Mouse (Mus musculus) ovary, postnatal 36 days (tissue): ENCODE measurements at regions not wholly inside any gene's neighbourhood (a gene's known extent, or its start where the extent isn't known, plus 50 kb on each side); places are given as distances from the start of the nearest gene placed in this dataset.

Experiments used
- DNase-seq: peaks from one replicate; pipeline ENCODE4 v3.0.0; 2022; ENCODE audit warnings: low spot score, mixed read lengths

DNA sequence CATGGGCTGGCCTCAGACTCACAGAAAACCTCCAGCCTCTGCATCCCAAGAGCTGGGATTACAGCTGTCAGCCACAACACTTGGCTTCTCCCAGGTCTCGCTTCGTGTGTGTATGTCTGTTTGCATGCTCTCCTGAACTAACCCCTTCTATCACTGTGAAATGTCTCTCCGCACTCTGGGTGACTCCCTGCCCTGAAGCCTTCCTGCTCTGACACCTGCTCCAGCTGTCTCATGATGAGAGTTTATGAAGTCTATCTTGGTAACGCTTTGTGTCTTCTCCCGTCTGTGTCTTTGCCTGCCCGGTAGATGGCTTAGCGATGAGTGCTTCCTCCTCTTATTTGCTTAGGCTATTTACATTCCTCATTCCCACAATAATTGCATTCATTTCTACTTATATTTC is 133.0 kb downstream of the Ndufa10 start:
- no peak for DNase-seq

DNA sequence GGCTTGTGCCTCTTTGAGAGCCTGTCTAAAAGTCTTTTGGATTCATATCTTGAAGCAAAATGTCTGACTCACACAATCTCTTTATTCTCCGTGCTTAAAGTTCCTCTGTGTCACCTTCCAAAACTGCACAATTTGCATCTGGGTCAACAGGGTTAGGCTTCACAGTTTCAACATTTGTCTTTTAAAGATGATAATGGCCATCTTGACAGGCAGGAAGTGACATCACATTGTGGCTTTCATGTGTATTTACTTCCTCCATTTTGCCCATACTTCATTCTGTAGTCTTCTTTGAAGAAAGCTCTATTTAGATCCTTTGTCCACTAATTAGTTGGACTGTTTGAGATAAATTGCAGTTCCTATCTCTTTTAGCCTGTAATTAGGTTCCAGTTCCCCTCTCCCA is 135.1 kb downstream of the Ndufa10 start:
- DNase-seq: no peak

DNA sequence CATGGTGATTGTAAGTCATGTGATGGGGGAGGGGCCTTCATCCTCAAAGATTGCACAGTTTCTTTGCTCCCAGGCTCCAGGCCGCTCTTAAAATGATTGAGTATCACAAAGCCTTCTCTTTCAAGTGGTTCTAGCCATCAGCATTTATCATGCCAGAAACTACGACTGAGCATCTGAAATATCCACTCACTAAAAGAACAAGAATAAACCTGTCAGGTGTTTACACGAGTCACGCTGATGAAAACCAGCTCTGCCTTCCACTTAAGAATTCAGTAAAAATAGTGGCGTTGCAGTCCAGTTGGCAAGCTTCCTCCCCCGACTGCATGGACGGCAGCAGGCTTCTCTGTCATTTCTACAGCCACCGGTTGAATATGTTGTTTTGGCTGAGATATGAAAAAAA is 136.2 kb downstream of the Ndufa10 start:
- DNase-seq: no peak

DNA sequence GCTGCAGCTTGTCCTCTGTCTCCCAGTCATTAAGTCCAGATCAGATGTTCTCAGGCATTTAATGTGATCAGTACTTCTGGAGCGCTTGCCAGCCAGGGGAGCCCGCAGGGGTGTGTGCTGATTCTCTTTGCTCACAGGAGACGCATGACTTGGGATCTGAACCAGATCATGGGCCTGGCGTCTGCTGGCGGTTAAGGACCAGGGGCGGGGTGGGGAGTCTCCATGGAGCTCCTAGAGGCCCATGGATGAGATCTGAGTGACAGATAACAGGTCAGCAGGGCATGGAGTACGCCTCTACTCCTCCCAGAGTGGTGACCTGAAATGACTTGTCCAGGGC is 136.7 kb upstream of the Hdac4 start:
- DNase-seq: no peak

DNA sequence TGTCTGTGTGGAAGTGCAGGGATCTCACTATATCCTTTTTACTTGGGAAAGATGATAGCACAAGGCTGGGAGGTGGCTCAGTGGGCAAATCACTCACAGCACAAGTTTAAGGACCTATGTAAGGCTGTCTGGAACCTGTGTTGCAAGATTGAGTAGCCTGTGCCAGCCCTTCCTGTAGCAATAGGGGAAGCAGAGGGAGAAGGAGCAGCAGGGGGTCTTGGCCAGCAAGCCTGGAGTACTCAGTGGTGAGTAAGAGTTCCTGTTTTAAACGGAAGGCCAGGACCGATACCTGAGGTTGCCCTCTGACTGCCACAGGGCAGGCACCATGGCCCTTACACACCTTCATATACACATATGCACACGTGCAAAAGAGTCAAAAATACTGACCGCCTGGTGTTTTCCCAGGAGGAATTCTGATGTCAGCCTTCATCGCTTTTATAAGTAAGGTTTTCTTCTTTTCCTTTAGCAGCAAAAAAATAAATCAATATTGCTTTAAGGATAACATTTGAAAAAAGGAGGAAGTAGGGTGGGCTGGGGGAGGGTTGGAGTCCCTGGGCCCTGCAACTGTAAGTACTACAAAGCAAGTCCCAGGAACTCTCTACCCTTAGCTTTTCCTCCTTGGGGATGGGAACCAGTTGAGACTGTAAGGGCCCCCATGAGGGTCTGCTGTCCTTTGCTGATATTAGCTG is 136.2 kb upstream of the Hdac4 start:
- no peak for DNase-seq

DNA sequence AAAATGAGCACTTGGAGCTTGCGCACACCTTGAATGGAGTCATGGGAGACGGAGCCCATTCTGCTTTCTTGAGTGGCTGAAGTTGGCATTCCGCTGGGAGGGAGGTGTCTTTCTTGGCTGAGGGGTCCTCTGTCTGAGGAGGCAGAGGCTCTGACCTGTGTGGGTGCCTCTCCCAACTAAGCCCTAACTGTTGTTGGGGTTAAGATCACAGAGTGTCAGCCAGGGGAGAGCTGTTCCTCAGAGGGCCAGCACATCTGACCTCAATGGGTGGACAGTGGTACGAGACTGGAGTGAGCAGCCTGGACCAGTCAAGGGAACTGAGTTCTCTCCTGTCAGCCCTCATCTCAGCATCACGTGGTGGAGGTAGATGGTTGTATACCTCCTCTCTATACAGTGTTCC is 134.7 kb upstream of the Hdac4 start:
- no peak for DNase-seq

DNA sequence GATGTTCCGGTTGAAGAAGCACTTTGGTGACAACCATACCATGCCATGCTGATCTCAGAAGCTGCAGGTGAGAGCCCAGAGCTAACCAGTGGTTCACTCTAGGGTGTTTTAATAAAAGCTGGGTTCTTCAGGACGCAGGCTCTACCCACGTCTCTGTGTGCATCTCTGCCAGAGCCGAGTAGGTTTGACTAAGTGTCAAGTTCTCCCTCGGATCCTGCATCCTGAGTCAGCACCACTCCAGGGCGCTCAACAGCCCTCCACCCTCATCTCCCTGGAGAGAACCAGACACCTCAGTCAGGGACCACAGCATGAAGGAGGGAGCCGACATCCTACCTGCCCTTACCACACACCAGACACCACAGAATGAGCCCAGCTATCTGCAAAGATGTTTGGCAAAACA is 134.0 kb upstream of the Hdac4 start:
- DNase-seq: no peak

DNA sequence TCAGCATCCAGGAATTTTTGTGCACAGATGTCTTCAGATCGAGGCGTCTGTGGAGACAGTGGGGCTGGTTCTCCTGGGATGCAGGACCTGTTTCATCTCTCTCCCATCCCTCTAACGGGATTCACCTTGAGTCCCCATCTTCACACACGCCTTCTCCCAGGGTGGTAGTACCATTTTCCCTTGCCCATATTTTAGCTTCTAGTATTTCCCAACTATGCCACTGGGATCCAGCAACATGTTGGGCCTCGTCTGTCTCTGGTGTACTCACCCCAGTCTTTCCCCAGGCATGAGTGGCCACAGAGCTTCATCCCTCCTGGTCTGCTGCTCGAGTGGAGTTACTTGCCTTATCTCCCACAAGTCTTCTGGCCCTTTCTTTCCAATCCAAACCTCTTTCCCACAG is 131.6 kb upstream of the Hdac4 start:
- no peak for DNase-seq

DNA sequence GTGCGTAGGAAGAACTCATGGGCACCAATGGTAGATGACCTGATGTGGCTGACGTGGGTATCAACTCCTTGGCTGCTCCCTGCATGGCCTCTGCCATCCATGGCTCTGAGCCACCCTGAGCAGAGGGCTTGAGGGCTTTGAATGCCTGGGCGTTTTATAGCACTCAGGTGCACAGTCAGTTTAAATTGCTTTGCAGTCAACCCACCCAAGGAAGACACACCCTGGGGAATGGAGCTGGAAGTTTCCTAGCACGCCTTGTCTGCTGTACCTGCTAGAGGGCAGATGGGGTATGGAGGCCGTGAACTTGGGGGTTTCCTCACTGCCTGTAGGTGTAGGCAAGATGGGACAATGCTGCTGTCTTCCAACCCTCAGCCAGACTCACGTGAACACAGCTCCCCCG is 129.8 kb upstream of the Hdac4 start:
- DNase-seq: no peak

DNA sequence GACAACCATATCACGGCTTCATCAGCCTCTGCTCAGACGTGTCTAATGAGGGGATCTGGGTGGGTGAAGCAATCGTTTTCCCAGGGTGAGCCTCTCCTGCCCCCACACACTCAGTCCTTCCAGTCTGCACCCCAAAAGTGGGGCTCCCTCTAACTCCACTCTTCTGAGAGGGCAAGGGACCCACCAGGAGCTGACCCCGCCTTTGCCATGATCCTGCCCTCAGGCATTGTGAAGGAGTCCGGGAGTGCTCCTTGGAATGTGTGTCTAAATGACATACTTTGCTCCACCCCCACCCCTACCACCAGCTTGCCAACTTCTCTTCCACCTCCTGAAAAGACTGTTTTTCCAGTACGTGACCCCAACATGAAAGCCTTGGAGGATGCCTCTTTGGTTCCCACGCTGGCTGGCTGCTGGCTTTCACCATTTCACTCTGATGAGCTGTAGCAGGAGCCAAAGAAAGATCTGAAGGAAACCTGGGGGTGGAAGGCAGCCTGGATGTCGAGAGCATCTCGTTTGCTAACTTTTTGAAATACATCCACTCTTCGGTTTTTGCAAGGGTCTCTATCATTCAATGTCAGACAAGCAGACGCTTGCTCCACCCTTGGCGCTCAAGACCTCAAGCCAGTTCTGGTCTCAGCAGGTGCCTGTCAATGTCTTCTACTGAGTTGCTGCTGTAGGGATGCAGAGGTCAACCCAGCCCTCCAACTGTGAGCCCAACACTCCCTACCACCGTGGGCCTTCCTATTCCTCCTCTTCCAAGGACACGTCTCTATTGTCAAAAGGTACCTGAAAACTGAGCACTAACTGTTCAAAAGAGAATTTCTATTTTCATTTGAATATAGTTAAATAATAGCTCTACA is 128.8 kb upstream of the Hdac4 start:
- DNase-seq: no peak

DNA sequence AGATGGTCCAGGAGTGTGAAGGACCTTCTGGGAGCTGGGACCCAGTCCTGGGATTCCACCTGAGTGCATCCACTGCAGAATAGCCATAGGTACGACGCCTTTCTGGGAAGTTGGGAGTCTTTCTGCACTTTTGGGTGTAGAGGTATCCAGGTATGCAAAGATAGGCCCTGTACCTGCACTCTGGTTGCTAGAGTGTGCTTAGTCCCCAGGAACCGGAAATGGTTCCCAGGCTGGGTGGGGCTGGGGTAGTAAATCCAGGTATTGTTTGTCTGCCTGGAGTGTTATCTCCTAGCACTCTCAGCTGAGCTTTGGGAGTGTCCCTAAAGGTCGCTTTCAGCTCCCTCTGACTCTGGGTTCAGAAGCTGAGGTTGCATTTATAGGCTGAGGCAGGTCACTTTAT is 121.6 kb upstream of the Hdac4 start:
- no peak for DNase-seq

DNA sequence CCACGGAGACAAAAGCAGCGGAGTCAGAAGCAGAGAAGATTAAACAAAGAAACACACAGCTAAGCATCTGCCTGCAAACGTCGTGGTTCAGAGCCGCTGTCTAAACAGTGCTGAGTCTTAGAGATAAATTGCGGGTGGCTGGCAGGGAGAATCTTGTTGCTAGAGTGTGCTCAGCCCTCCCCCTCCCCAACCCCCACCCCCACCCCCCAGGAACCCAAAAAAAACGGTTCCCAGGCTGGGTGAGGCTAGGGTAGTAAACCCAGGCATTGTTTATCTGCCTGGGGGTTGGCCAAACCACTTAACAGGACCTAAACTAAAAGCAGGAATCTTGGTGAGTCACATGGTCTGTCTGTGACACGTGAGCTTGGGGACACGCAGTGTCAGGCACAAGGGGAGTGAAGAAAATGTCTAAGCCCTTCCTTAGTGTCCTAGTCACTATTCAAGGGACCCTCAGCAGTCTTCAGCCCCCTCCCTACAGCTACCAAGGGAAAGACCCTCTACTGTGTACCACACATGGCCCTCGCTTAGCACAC is 120.8 kb upstream of the Hdac4 start:
- no peak for DNase-seq

DNA sequence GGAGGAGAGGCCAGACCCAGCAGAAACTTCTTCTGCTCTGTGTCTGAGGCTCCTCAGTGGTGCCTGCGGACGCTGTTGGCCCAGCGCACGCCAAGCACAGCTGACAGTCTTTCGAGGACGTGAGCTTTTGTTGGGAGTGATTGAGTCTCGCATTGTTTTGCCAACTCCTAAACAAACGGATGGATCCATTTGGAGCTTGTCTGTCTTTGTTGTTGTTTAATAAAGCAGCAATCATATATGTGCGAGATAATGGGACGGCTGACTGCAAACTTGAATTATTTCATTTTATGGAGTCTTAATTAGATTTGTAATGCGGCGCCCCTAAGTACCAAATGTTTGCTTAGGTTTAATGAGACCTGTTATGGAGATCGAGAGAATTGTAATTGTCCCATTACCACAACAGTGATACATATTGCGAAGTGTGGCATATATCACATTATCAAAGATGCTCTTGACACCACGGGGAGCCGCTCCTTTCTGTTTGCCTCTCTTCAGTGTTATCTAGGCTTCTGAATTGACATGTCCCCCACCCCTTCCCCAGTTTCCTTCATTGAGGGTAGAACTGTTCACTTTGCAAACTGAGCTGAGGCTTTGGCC is 117.6 kb upstream of the Hdac4 start:
- no peak for DNase-seq

DNA sequence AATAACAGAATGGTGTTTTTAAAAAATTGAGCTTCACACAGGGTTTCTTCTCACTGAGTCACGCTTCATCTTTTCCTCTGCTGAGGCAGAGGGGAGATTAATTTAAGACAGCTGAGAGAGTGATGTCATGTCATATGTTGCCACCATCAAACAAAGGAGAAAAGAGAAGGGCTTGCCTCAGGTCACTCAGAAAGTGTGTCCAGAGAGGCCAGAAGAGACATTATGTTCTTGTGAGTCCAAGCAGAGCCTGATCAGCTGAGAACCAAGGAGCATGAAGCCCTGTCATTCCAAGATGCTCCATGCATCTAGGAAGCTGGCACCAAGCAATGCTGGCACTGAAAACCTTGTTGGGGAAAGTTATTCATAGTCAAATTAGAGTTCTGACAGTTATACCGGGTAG is 114.4 kb upstream of the Hdac4 start:
- no peak for DNase-seq

DNA sequence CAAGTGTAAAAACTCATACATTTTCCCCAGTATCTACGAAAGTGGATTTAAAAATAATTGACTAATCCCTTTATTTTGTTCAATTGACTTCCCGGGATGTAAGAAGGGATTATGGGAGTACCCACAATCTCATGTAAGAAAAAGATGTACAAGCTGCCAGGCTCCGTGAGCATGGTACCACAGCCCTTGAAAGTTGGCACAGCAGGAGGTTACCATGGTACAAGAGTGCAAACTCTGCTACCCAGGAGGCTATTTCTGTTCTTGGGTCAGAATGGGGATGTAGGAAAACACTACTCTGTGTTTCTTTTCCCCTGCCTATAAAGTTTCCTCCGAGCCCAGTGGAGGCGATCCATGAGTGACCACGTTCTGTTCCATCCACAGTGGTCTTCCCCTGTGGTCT is 113.9 kb upstream of the Hdac4 start:
- peak; percentile 0 for DNase-seq

DNA sequence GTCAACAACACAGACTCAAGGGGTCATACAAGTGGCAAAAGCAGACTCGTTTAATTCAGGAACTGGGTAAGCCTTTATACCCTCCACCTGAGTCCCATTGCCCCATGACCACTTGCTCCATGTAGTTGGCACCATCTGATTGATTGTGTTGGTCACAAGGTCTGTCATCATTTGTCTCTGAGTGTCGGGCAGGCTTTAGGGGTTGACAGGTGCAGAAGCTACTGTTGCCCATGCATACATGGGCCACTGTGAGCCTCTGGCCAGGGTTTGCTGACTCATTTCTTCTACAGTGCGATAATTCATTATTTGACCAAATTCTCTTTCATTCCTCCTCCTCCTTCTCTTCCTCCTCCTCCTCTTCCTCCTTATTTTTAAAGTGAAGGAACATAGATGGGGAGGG is 113.0 kb upstream of the Hdac4 start:
- peak; percentile 0 for DNase-seq

DNA sequence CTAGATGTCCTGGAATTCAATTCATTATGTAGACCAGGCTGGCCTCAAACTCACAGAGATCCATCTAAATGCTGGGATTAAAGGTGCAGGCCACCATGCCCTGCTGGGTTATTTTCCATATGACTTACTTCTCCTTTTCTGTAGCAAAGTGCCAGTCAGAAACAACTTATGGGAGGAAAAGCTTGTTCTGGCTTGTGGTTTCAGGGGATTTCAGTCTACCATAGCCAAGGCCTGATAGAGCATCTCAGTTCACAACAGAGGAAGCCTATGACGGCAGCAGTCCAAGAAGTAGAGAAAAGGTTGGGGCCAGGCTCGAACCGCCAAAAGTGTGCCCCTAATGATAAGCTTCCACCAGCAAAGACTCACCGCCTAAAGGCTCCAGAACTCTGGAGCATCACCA is 110.5 kb upstream of the Hdac4 start:
- DNase-seq: no peak

DNA sequence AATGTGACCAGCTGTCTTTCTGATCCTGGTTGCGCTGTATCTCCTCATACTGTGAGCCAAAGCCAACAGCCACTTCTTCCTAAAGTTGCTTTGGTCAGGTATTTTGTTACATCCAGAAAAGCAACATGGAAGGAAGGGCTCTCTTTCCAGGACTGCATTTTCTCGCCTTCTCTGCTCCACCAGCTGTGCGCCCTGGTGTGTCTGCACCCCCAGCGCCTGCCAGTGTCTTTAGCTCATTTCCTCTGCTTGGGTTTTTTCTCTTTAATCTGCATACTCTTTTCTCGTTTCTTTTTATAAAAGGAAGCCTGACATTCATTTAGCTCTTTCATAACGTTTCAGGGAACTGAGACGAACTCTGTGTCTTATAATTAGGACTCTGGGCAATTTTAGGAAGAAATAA is 103.5 kb upstream of the Hdac4 start:
- no peak for DNase-seq

DNA sequence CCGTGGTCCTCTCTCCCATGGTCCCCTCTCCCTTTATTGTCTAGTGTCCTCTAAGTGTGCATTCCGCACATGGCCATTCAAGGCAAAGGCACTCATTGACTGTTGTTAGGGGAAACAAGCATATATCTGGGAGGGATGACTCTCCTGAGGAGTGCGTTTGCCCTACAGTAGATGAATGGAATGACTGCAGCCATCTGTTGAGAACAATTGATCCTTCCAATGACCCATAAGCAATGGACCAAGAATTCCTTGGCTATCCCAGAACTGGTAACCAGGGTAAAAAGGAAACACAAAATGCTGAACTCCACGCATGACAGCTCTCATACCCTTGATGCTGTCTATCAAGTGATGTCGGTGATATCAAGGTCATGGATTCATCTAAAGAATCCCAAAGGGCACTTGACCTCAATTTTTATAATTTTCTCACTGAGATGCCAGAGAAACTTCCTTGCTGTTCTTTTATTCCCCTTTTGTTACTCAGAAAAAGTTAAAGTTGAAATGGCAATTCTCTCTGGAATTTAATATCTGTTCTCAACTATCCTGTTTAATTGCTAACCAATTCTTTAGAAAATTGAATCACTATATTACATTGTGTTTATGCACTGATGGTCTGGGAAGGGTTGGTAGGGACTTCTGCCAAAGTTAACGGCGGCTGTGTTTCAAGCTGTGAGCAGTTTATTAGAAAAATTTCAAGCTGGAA is 97.3 kb upstream of the Hdac4 start:
- no peak for DNase-seq

DNA sequence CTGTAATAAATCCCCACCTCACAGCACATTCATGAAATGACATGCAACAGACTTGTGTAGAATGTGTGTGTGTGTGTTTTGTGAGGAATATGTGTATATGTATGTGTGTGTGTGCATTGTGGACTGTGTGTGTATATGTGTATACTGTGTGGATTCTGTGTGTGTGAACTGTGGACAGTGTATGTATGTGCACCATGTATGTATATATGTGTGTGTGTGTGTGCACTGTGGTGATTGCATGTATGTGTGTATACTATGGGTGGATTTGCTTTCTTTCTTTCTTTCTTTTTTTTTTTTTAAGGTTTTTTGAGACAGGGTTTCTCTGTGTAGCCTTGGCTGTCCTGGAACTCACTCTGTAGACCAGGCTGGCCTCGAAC is 91.5 kb upstream of the Hdac4 start:
- no peak for DNase-seq

DNA sequence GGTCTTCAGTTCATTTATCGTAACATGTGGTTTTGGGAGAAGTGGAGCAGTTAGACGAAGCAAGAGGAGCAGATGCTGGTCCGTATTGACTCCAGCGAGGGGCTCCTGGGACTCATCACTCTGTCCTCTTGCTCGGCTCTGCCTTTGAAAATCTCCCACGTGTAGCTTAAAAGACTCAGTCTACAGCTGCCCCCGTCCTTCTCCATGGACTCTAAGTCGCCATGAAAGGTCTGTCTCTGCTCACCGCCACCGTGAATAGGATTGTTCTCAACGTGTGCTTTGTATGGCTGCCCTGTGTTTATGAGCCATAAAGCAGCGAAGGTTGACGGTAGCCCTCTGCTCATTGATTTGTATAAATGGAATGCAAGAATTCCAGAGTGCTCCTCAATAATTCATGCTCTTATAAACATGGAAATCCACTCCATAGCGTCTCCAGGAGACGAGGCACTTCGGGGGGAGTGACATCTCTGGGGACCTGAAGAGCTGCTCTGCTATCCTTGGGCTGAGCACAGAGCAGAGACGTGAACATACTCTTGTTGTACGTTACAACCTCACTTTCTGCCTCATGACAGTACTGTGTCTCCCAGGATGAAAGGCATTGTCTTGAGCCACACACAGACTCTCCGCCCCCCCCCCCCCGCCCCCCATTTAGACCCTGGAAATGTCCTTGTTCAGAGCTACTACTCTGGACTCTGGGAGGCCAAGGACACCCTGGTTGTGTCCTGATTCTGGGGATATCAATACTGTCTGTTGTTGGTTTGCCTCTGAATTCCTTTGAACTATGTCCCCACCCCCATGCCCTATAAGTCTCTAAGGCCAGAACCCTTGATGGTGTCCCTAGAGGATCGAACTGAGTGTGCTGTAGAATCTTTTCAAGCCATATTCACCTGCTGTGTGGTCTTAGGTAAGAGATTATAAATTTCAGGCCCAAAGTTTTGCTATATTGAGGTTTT is 90.8 kb upstream of the Hdac4 start:
- no peak for DNase-seq

DNA sequence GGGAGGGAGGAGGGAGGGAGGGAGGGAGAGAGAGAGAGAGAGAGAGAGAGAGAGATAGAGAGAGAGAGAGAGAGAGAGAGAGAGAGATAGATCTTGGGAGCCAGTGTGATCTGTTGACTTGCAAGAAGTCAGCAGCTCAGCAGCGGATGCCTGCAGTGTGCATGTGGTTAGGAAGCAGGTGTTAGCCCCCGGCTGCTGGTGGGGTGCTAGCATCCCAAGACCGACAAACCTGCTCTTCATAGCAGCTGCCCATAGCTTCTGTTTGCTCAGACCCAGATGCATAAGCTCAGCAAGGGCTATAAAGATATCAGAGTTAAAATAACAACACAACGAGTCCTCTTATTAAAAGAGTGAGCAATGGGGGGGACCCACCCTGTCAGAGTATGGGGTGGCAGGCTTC is 88.7 kb upstream of the Hdac4 start:
- DNase-seq: no peak
